Mouse (Mus musculus) right cerebral cortex, postnatal 36 days (tissue): Measurements from ENCODE around the gene Gm26938.
A peak's percentile ranks its signal among the peaks of the same experiment; 100 is the strongest.

Source experiments
- DNase-seq, 2 experiments: peaks; one replicate each; pipeline ENCODE4 v3.0.0; 2022; ENCODE audit warnings: low spot score in 2 of 2, mixed read lengths in 1 of 2

Gene Gm26938

GRCm38 (mm10) chr5:139815964-139816363 lies 10.2 kb downstream of the Gm26938 start:
- DNase-seq = no peak

GRCm38 (mm10) chr5:139813963-139814381 lies 12.2 kb downstream of the Gm26938 start:
- no peak for DNase-seq

- DNase-seq = no peak
These were observed 13.1 kb downstream of the Gm26938 start for GRCm38 (mm10) chr5:139813126-139813490.

GRCm38 (mm10) chr5:139812398-139813125 lies 13.6 kb downstream of the Gm26938 start:
- no peak for DNase-seq

GRCm38 (mm10) chr5:139811677-139812397 lies 14.4 kb downstream of the Gm26938 start:
- no peak for DNase-seq

- no peak for DNase-seq
These were observed 16.8 kb downstream of the Gm26938 start for GRCm38 (mm10) chr5:139809397-139809796.

GRCm38 (mm10) chr5:139805924-139806323 lies 20.3 kb downstream of the Gm26938 start:
- DNase-seq = no peak

GRCm38 (mm10) chr5:139804573-139805111 lies 21.6 kb downstream of the Gm26938 start:
- DNase-seq = no peak

GRCm38 (mm10) chr5:139804107-139804551 lies 22.1 kb downstream of the Gm26938 start:
- DNase-seq = no peak

- no peak for DNase-seq
These were observed 22.6 kb downstream of the Gm26938 start for GRCm38 (mm10) chr5:139803601-139804102.

GRCm38 (mm10) chr5:139803165-139803564 lies 23.0 kb downstream of the Gm26938 start:
- DNase-seq = no peak

GRCm38 (mm10) chr5:139801880-139802279 lies 24.3 kb downstream of the Gm26938 start:
- no peak for DNase-seq

- DNase-seq = no peak
These were observed 25.0 kb downstream of the Gm26938 start for GRCm38 (mm10) chr5:139801231-139801630.

GRCm38 (mm10) chr5:139799801-139800590 lies 26.2 kb downstream of the Gm26938 start:
- DNase-seq = no peak

GRCm38 (mm10) chr5:139799041-139799440 lies 27.2 kb downstream of the Gm26938 start:
- DNase-seq = no peak

GRCm38 (mm10) chr5:139798168-139798900 lies 27.9 kb downstream of the Gm26938 start:
- DNase-seq = no peak

- peak; percentile 64 to 68 for DNase-seq
These were observed 28.6 kb downstream of the Gm26938 start for GRCm38 (mm10) chr5:139797473-139798167.

GRCm38 (mm10) chr5:139796900-139797299 lies 29.3 kb downstream of the Gm26938 start:
- peak; percentile 56 to 63 for DNase-seq

- no peak for DNase-seq
These were observed 30.1 kb downstream of the Gm26938 start for GRCm38 (mm10) chr5:139796001-139796620.

GRCm38 (mm10) chr5:139794938-139795337 lies 31.3 kb downstream of the Gm26938 start:
- no peak for DNase-seq
